Comparison of ENCODE assay signal across 9 mouse cellular contexts in genomic region chr6:112488821-112489180, GRCm38 (mm10). TPM values are rescaled to one million over a fixed set of nuclear protein-coding genes. Genes with fewer than 3 reads are reported as not detected.
A peak's percentile ranks its signal among the peaks of the same experiment; 100 is the strongest.
DNase-seq lines count a peak whose midpoint lies in the region; ATAC-seq and TF ChIP-seq lines count a peak whose summit lies in the region.
"Had no signal": no experiment of that assay in that cellular context is flagged by ENCODE, and none has a peak within 500 bp of the region (broad histone marks: within the 10 kb centered on the region; RNA-seq: fewer than 3 reads in every experiment).

No protein-coding gene starts in this region.

- H3K4me3 ChIP-seq in kidney, adult 2 months (ENCODE audit: insufficient read depth, low read depth, low read length) = peak overlapping the region; percentile 15; the same call in 1 of the 2 replicates
- H3K4me3 ChIP-seq in hindbrain, embryonic 13.5 days = peak overlapping the region; percentile 41
- peak overlapping the region; percentile 43 for H3K4me3 ChIP-seq in midbrain, embryonic 16.5 days (ENCODE audit: low read depth, low read length)

- H3K9ac ChIP-seq in hindbrain, embryonic 13.5 days = peak overlapping the region; percentile 56; the same call in 1 of the 2 replicates
- H3K9ac ChIP-seq in midbrain, embryonic 16.5 days (ENCODE audit: low read depth, low read length) = peak overlapping the region; percentile 60

- no peaks in the 10 kb centered on the region for H3K4me1 ChIP-seq in kidney, adult 2 months (ENCODE audit: control insufficient read depth, insufficient read depth, low read length)
- peaks cover 22% of the 10 kb centered on the region for H3K4me1 ChIP-seq in hindbrain, embryonic 13.5 days (replicated peaks)
- H3K4me1 ChIP-seq in midbrain, embryonic 16.5 days (ENCODE audit: control insufficient read depth, insufficient read depth, low read length) = peaks cover 18% of the 10 kb centered on the region

- H3K27ac ChIP-seq in kidney, adult 2 months (ENCODE audit: insufficient read depth, low read depth, low read length) = no peak overlapping the region
- no peak overlapping the region for H3K27ac ChIP-seq in hindbrain, embryonic 13.5 days
- no peak overlapping the region for H3K27ac ChIP-seq in midbrain, embryonic 16.5 days (ENCODE audit: low read length)

- no peak for TF ChIP-seq CTCF in kidney, adult 2 months (conservative IDR thresholded peaks at IDR 0.05; ENCODE audit: insufficient read depth, insufficient read length, low read depth, low read length)

- no peak for TF ChIP-seq POLR2A in kidney, adult 2 months (IDR thresholded peaks at IDR 0.05; ENCODE audit: low read depth, low read length)

- H3K9me3 ChIP-seq in hindbrain, embryonic 13.5 days = no peaks in the 10 kb centered on the region
- no peaks in the 10 kb centered on the region for H3K9me3 ChIP-seq in midbrain, embryonic 16.5 days (replicated peaks; ENCODE audit: control insufficient read depth, low read length, poor library complexity, severe bottlenecking)

- H3K27me3 ChIP-seq in kidney, adult 2 months (replicated peaks; ENCODE audit: control insufficient read depth, insufficient read depth, low read length) = no peaks in the 10 kb centered on the region
- H3K27me3 ChIP-seq in hindbrain, embryonic 13.5 days = peaks cover 77% of the 10 kb centered on the region
- H3K27me3 ChIP-seq in midbrain, embryonic 16.5 days (ENCODE audit: control insufficient read depth, insufficient read depth, low read depth, low read length) = peaks cover 33% of the 10 kb centered on the region

- 36% methylated on average over 24 of the region's 24 CpGs for WGBS in kidney, adult 2 months
- 30% methylated on average over 24 of the region's 24 CpGs for WGBS in hindbrain, embryonic 13.5 days
- WGBS in midbrain, embryonic 16.5 days = 28% methylated on average over 24 of the region's 24 CpGs

- no peak for DNase-seq in kidney, adult 2 months
- no peak for DNase-seq in kidney, postnatal 14 days
- peak; percentile 61 for DNase-seq in adrenal gland, postnatal 14 days
- DNase-seq in urinary bladder, postnatal 10 days (ENCODE audit: low spot score) = no peak
- no peak for DNase-seq in thymus, postnatal 36 days
- DNase-seq in embryo, embryonic 10 days (ENCODE audit: low spot score) = no peak

- H3K36me3 ChIP-seq in kidney, adult 2 months (ENCODE audit: control insufficient read depth, insufficient read depth, low read length) = no peaks in the 10 kb centered on the region
- H3K36me3 ChIP-seq in hindbrain, embryonic 13.5 days = no peaks in the 10 kb centered on the region
- H3K36me3 ChIP-seq in midbrain, embryonic 16.5 days (ENCODE audit: control insufficient read depth, insufficient read depth, low read length) = no peaks in the 10 kb centered on the region

- H3K4me2 ChIP-seq in hindbrain, embryonic 13.5 days = peak overlapping the region; percentile 69
- H3K4me2 ChIP-seq in midbrain, embryonic 16.5 days (ENCODE audit: low read length) = peak overlapping the region; percentile 87

- ATAC-seq in hindbrain, embryonic 13.5 days (ENCODE audit: low FRiP score) = no peak
- ATAC-seq in midbrain, embryonic 16.5 days = peak; percentile 19; the same call in 1 of the 2 replicates

RNA-seq across cellular contexts. Expression of gene Oxtr, which starts 0.9 kb away (rescaled TPM):
- 0.88 and 1.8 TPM in 2 replicates for polyA plus RNA-seq in kidney, adult 2 months (2012; rRNA removed)
- total RNA-seq in adrenal gland, postnatal 14 days (2021) = 63.3 and 80.2 TPM in 2 replicates
- polyA plus RNA-seq in hindbrain, embryonic 13.5 days (2015; fragmentation: Nextera tagmentation; extraction: Ambion mirVana) = 0.51 and 0.56 TPM in 2 replicates
- 1.6 and 2.3 TPM in 2 replicates for polyA plus RNA-seq in midbrain, embryonic 16.5 days (2015; fragmentation: Nextera tagmentation; extraction: Ambion mirVana)
- total RNA-seq: MEL had no signal

RNA-seq across cellular contexts. Expression of gene Cav3, which starts 29.5 kb away (rescaled TPM):
- polyA plus RNA-seq in kidney, adult 2 months (2012; rRNA removed) = 0.50 and 1.4 TPM in 2 replicates
- not detected in 2 replicates for total RNA-seq in adrenal gland, postnatal 14 days (2021)
- 0.17 and 0.23 TPM in 2 replicates for polyA plus RNA-seq in hindbrain, embryonic 13.5 days (2015; fragmentation: Nextera tagmentation; extraction: Ambion mirVana)
- polyA plus RNA-seq in midbrain, embryonic 16.5 days (2015; fragmentation: Nextera tagmentation; extraction: Ambion mirVana) = 0.16 TPM in 1 of 2 replicates, not detected in the other
- total RNA-seq: MEL had no signal
